Mouse (Mus musculus) lung, postnatal 0 days (tissue): ENCODE measurements at regions not wholly inside any gene's neighbourhood (a gene's known extent, or its start where the extent isn't known, plus 50 kb on each side); places are given as distances from the start of the nearest gene placed in this dataset.

Source experiments
- CTCF ChIP-seq: IDR thresholded peaks from 2 replicates; pipeline ENCODE4 v1.5.1; 2016; ENCODE audit warnings: antibody characterized with exemption, mild to moderate bottlenecking
- EP300 ChIP-seq: IDR thresholded peaks from 2 replicates; pipeline ENCODE4 v1.6.1; 2016; ENCODE audit warnings: antibody characterized with exemption, mild to moderate bottlenecking, control low read depth

- TF ChIP-seq EP300 (no peak), CTCF (no peak)
Observed at GRCm38 (mm10) chr16:44611525-44611924, 52.8 kb upstream of the Boc start.
